Mouse (Mus musculus): ENCODE results near the gene Sec31a.
A peak's percentile ranks its signal among the peaks of the same experiment; 100 is the strongest.

Gene Sec31a

DNA sequence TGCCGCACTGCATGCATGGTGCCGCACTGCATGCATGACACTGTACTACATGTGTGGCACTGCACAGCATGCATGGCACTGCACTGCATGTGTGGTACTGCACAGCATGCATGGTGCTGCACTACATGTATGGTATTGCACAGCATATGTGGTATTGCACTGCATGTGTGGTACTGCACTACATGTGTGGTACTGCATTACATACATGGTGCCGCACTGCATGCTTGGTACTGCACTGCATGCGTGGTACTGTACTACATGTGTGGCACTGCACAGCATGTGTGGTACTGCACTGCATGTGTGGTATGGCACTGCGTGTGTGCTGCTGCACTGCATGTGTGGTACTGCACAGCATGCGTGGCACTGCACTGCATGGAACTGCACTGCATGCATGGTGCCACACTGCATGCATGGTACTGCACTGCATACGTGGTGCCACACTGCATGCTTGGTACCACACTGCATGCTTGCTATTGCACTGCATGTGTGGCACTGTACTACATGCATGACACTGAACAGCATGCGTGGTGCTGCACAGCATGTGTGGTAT, 65.1 kb downstream of the Sec31a start:
- no peak for DNase-seq (ENCODE audit: low spot score in 2 of 2)

DNA sequence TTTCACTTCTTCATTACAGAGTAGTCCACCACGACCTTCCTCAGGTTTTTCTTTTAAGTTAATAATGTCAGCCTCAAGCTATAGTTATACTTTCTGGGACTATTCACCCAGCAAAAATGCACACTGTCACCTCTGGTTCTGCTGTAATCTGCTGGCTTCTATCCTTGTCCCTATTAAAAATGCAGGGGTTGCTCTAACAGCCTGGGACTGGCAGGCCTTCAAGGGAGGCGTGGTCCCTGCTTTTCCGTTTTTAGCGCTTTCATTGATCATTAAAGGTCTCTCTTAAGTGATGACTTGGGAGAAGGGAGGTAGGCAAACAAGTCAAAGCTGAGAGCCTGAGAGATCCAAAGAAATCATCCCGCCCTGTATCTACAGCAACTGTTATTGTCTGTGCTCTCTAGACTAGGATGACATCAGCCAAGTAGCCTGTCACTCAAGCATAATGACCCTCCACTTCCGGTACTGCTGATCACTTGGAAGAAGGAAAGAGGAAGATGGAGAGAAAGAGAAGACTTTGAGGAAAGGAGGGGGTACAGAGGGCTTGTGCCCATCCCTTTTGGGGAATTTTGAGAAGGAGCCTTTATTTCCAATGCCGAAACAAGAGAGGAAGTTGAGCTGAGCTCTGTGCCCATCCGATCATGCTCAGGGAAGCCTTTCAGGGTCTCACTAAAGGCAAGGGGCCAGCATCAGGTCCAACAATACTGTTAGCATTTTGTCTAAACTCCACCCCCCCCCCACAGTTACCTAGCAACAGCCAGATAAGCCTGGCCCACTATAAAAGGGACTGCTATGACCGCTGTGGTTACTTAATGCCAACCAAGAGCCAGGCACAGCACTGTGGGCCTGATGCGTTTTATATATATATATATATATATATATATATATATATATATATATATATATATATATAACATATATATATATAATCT, 66.5 kb downstream of the Sec31a start:
- no peak for DNase-seq (ENCODE audit: low spot score in 2 of 2)

DNA sequence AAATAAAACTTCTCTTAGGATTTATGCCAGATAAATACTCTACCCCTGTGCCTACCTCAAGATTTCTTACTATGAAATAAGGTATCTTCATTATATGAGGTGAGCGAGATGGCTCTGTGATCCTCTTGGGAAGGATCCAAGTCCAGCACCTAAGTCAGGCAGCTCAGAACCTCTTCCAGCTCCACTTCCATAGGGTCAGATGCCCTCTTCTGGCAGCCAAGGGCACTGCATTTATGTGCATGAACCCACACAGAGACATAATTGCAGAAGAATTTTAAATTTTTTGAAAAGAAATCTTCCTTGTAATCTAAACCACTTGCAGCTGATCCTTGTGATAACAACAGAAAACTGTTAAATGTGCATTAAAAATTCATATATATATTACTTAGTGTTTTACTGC, 70.9 kb downstream of the Sec31a start:
- DNase-seq (ENCODE audit: low spot score in 2 of 2) = no peak

DNA sequence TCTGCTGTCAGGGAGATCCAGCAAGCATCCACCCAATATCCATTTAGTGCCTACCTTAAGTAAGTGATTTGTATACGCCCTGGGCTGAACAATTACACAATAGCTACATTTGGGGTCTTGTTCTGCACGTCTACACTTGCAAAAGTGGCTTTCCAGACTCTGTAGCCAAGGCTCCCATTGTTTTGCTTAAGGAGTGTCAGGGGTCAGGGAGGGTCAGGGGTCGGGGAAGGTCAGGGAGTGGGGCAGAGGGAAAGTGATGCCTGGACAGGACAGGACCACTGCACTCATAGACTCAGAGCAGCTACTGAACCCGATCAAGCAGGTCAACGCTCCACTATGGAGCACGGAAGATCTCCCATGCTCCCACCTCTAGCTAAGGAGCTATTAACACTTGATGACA, 72.9 kb downstream of the Sec31a start:
- DNase-seq (ENCODE audit: low spot score in 2 of 2) = no peak

DNA sequence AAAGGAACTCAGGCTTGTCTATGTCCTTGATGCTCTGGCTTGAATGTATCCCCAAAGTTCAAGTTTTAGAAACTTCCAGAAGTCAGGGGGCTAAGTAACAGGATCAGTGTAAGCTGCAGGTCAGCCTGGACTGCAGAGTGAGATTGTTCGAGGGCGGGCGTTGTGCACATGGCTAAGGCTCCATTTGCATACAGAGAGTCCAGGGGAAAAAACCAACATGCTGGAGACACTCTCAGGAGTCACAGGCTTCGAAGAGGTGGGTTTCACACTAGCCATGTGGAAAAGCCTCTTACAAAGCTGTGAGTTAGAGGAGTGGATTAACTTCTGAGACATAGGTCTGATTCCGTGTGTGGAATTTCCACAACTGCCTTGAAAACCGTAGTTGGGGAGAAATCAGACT, 73.6 kb downstream of the Sec31a start:
- DNase-seq (ENCODE audit: low spot score in 2 of 2) = no peak

DNA sequence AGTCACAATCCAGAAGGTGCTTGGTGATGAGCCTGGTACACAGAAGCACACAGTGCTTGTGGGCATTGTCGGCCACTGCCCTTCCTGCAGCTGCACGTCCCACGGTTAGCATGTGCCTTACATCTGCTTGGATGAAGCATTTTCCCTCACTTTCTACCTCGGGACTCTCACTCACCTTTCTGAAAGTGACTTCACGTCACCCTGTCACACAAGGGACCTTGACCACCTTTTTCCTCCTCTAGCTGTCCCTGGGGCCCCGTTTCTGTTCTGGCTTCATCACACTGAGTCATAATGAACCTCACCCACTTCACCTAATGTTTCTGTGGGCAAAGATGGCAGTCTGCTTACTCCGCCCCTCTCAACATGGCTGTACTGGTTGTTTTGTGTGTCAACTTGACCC, 75.0 kb downstream of the Sec31a start:
- DNase-seq (ENCODE audit: low spot score in 2 of 2) = no peak

DNA sequence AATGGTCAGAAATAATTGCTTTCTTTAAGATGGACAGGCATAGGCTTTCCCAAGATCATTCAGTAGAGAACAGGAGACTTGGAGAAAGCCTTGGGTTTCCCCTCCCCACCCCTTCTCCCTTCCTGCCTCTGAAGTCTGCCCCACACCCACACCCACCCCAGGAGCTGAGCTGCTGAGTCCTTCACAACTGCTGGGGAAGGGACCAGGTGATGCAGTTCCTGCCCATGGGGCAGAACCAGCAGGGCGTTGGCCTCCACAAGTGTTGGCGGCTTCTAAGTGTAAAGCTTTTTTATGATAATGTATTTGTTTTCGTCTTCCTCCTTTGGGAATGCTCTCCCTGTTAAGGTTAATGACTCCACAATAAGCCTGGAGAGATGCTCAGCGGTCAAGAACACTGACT, 78.2 kb downstream of the Sec31a start:
- DNase-seq (ENCODE audit: low spot score in 2 of 2) = no peak

DNA sequence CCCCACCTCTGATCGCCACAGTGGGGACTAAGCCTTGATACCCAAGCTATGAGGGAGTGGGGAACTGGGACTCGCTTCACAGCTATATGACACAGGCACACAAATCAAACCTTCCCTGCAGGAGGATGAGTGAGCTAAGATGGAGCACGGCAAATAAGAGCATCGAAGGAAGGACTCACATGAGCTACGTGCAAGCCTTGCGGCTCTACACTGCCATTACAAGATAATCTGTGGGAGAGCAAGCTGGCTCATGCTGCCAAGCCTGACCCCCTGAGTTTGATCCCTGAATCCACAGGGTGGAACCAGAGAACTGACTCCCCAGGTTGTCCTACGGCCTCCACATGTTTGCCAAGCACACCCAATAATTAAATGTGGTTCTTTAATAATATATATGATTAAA, 79.2 kb downstream of the Sec31a start:
- no peak for DNase-seq (ENCODE audit: low spot score in 2 of 2)

DNA sequence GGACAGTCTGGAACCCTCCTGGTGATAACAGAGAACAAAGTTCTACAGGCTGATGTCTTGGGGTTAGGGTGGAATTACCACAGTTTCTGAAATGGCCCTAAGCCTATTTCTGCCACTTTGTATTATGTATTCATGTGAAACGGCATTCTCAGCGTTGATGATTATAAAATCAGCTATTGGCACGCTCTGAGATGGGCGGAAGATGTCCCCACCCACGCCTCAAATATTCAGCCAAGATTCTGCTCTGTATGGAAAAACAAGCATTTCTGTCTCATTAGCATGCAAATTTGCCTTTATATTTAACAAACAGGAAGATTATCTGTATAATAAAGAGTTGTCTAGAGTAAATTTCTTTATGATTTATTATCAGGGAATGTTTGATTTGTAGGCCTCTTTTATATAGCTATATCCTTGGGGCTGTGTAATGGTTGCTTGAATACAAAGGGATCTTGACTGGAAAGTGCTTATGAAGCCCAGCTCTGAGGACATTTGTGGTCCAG, 80.4 kb downstream of the Sec31a start:
- no peak for DNase-seq (ENCODE audit: low spot score in 2 of 2)

DNA sequence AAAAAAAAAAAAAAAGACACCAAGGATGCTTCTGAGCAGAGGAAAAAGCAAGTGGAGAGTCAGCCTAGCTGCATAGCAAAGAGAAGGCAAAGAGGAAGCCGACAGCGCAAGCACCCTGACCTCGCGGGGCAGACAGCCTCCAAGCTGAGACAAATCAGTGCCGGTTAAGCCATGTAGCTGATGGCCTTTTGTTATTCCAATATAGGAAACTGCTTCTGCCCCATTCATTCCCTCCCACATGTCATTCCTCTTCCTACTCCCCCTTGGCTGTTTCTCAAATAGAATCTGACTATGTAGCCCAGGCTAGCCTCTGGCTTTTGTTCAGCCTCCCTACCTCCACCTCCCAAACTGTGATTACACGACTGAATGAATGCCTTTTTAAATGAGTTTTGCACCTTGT, 81.3 kb downstream of the Sec31a start:
- DNase-seq (ENCODE audit: low spot score in 2 of 2) = no peak

DNA sequence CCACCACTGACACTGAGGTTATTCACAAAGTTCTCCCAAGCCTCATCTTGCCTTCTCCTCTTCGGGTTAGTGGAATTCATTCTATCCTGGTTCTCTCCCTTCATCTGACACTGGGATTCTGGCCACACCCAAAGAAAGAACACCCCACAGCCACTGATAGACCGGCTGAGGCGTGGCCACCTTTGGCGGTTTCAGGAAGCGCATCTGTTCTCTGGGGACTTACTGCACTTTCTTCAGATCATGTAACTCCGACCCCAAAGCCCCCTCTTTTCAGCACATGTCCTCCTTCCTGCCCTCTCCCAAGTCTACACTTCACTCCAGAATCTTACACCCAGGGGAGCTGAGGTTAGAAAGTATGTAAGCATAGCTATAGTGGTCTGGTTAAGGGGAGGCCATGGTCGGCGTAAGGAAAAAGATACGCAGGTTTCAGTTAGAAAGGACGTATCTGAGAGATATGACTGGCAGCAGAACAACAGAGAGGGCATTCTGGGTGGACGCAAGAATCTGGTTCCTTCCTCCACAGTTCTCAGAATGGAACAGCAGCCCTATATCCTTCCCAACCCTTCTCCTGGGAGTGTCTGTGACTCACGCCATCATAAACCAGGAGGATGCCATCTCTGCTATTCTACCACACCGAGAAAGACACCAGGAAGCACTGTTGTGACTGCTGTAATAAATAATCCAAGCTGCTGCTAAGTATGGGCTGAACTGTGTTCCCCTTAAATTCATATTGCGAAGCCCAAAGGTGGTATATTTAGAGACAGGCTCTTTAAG, 82.2 kb downstream of the Sec31a start:
- DNase-seq (ENCODE audit: low spot score in 2 of 2) = no peak

DNA sequence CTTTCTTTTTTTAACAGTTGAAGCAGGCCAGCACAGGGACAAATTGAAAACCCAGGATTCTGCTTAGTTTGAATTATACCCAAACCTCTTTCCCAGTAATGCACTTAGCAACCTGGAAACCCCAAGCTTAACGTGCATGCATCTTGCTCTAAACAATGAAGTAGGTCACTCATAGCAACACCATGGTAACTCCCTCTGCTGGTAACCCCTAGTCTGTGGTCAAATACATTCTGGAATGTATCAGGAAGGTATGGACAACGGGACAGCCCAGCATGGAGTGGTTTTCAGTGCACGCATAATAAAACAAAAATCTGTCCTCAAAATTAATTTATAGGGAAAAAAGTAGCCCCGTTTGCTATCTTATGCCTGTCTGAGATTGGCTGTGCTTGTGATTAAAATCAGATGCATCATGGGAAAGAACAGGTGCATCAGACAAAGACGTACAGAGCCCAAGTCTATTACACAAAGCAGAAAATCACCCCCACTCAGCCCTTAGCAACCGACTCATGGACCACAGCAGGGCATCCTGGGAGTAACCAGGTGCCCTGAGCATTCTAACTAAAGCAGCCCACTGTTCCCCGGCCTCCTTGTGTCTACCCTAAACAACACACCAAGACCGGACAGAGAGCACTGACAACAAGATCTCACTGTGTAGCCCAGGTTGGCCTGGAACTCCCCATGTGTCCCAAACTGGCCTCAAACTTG, 83.6 kb downstream of the Sec31a start:
- DNase-seq (ENCODE audit: low spot score in 2 of 2) = no peak

DNA sequence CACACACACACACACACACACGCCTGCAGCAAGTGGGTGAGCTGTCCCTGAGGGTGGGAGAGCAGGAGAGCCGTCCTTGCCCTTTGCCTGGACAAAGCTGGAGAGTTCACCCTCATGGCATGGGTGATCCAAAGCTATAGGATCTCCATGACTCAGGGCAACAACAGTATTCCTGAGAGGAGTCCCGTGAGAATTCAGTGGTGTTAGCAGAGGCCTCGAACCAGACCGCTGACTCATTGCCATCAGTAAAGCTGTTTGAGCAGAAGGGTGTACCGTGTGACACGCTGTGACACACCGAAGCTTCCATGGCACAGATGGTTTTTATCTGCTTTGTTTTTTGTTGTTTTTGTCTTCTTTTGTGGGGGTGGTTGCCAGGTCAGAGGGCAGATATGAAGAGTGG, 84.4 kb downstream of the Sec31a start:
- DNase-seq (ENCODE audit: low spot score in 2 of 2) = no peak

DNA sequence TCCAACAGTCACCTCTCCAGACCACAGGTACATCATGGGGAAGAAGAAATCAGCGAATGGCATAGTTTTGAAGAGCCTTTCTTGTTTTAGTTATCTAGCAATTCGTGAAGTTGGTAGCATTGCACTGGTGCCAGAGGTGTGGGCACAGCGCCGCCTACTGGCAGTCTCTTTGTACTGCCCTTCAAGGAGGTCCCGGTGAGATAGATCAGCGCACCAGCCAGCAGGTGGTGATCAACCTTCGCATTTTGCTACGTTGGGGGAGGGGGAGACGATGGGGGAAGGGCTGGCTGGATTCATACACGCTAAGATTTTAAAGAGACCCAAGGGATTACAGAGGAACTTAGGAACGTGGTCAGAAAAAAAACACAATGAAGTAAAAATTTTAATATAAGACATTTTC, 94.0 kb downstream of the Sec31a start:
- DNase-seq (ENCODE audit: low spot score in 2 of 2) = peak; percentile 68 to 72

DNA sequence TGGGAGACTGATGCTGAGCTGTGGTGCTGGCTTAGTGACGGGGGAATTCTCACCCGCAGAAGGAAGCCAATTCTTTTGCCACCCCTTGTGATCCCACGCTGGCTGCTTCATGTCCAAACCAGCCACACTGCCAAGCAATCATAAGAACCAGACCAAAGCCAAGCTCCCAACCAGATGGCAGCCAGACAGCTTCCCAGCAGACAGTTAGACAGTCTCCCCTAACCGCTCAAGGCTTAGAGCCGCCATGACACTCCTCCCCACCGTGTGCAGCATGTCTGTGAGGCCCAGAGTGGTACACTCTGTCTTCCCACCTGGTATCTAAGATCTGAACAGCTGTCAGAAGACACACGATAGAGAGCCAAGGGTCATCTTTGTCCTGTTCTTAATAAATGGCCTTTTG, 98.2 kb downstream of the Sec31a start:
- DNase-seq (ENCODE audit: low spot score in 2 of 2) = no peak

DNA sequence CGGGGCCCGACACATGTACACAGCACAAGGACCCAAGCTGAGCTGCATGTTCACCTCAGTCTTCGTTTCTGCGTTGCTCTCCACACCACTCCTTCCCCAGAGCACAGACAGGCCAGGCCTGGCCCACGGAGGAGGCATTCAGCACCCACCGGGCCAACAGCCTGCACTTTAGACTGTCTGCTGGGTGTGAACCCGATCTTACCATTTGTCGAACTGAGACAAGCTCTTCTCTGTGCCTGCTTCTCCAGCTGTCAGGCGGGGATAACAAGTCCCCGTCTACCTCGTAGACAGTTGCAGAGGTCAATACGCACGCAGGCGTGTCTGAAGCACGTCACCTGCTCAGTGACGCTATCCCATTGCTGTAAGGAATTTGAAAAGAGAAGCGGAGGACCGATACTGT, 99.0 kb downstream of the Sec31a start:
- no peak for DNase-seq (ENCODE audit: low spot score in 2 of 2)

DNA sequence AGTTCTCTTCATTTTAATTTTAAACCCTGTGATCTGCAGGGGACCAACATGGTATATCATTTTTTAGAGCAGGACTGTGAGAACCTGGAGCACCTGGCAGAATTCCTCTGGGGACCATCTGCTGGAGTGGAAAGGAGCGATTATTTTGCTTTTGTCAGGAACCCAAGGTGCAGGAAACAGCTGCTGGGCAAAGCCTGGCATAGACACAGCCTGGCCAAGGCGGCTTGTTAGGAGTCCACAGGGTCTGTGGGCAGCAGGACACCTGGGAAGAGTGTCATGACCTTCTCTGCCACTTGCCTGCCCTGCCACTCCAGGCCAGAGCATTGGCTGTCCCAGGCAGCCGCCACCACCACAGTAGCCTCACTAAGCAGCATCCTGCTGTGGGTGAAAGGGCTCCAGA, 100.4 kb downstream of the Sec31a start:
- no peak for DNase-seq (ENCODE audit: low spot score in 2 of 2)

DNA sequence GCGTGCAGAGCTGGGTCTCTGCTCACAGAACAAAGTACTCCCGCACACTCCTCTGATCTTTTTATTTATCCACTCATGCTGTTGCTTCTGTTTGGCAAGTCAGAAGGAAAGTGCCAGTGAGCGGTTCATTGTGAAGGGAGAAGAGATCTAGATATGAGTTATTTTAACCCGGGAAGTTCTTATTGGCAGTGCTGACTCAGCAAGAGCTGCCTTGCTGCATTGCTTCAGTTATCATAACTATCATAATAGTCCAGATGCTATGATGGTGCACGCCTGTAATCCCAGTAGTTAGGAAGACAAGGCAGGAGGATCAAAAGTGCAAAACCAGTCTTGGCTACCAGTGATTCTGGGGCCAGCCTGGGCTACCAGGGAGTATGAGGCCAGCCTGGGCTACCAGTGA, 103.6 kb downstream of the Sec31a start:
- DNase-seq (ENCODE audit: low spot score in 2 of 2) = no peak

All from right cerebral cortex, postnatal 36 days (tissue).